Mouse (Mus musculus) embryonic fibroblast, embryonic 13.5 days (primary cell): ENCODE measurements at regions not wholly inside any gene's neighbourhood (a gene's known extent, or its start where the extent isn't known, plus 50 kb on each side); places are given as distances from the start of the nearest gene placed in this dataset.

Experiments used
- CTCF ChIP-seq: IDR thresholded peaks from 2 replicates; pipeline ENCODE4 v1.5.1; 2011; ENCODE audit warnings: mild to moderate bottlenecking, control low read depth, low read length, moderate library complexity, borderline replicate concordance; ENCODE audit not compliant: insufficient read depth
- POLR2A ChIP-seq: IDR thresholded peaks from 2 replicates; pipeline ENCODE4 v1.6.1; 2011; ENCODE audit warnings: low read depth, mild to moderate bottlenecking, control low read depth, low read length, moderate library complexity

GRCm38 (mm10) chr13:70017535-70017934, 215.3 kb downstream of the Med10 start:
- TF ChIP-seq CTCF (no peak), POLR2A (no peak)
